Mouse (Mus musculus) embryonic facial prominence, embryonic 10.5 days (tissue): ENCODE measurements around the gene Snd1. TPM values are rescaled to one million over a fixed set of nuclear protein-coding genes. Genes with fewer than 3 reads are reported as not detected.

Source experiments
- DNase-seq: peaks from one replicate; pipeline ENCODE4 v3.0.0-alpha.2; 2017; ENCODE audit warnings: low spot score
- H3K27ac ChIP-seq: fragments of 300-500 bp; sonication (generic); replicated peaks from 2 replicates; pipeline ENCODE4 v1.5.1; 2016; ENCODE audit warnings: mild to moderate bottlenecking
- H3K27me3 ChIP-seq: fragments of 300-500 bp; sonication (generic); replicated peaks from 2 replicates; pipeline ENCODE4 v1.6.1; 2016; ENCODE audit warnings: low read depth, mild to moderate bottlenecking; ENCODE audit not compliant: poor library complexity, severe bottlenecking
- H3K36me3 ChIP-seq: fragments of 300-500 bp; sonication (generic); replicated peaks from 2 replicates; pipeline ENCODE4 v1.6.1; 2016; ENCODE audit warnings: mild to moderate bottlenecking, moderate library complexity
- H3K4me1 ChIP-seq: fragments of 300-500 bp; sonication (generic); 2 replicates; pipeline ENCODE4 v1.6.1; 2016
- H3K4me3 ChIP-seq: fragments of 300-500 bp; sonication (generic); 2 replicates; pipeline ENCODE4 v1.5.1; 2016; ENCODE audit warnings: mild to moderate bottlenecking, moderate library complexity
- H3K9me3 ChIP-seq: fragments of 300-500 bp; sonication (generic); 2 replicates; pipeline ENCODE4 v1.6.1; 2016; ENCODE audit warnings: mild to moderate bottlenecking
- WGBS: fragments of 180-500 bp; shearing (Covaris S2); methylation state at CpG from one replicate; pipeline ENCODE4 v1.1.7; 2016; 5-methylcytosine and 5-hydroxymethylcytosine counted together
- polyA plus RNA-seq: library from polyadenylated mRNA; unstranded; fragments of >200 nt; fragmentation: Nextera tagmentation; extraction: Ambion mirVana; gene quantifications from 2 replicates; pipeline ENCODE4 v1.2.1, GENCODE M21; 2016

The Snd1 gene
- polyA plus RNA-seq, 1 experiment from 2014 or later, result 119 TPM

GRCm38 (mm10) chr6:28470017-28470602, 4.8 kb upstream of the Snd1 start:
- Histone ChIP-seq H3K4me1 (no peaks in the 10 kb centered on the region), H3K27ac (no peak overlapping the region), H3K36me3 (no peaks in the 10 kb centered on the region), H3K4me3 (no peak overlapping the region), H3K27me3 (no peaks in the 10 kb centered on the region), H3K9me3 (no peaks in the 10 kb centered on the region)
- no peak for DNase-seq
- WGBS, result 67% methylated on average over 4 of the region's 4 CpGs

DNA sequence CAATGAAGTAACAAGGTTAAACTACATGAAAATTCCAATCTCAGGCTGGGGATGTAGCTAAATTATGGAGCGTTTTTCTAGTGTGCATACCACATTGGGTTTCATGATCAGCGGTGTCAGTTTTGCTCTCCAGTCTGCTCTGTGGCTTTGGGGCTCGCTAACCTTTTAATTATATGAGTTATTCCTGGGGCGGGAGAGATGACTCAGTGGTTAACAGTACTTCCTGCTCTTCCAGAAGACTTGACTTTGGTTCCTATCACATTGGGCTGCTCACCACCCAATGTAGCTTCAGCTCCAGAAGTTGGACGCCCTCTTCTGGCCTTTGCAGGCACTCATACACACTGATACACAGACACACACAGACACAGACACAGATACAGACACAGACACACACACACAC, 4.3 kb upstream of the Snd1 start:
- no peaks in the 10 kb centered on the region for H3K9me3 ChIP-seq
- DNase-seq, result no peak
- 80% methylated on average over 5 of the region's 5 CpGs for WGBS
- H3K27me3 ChIP-seq, result no peaks in the 10 kb centered on the region
- no peak overlapping the region for H3K27ac ChIP-seq
- H3K4me1 ChIP-seq, result no peaks in the 10 kb centered on the region
- H3K36me3 ChIP-seq, result no peaks in the 10 kb centered on the region
- no peak overlapping the region for H3K4me3 ChIP-seq

DNA sequence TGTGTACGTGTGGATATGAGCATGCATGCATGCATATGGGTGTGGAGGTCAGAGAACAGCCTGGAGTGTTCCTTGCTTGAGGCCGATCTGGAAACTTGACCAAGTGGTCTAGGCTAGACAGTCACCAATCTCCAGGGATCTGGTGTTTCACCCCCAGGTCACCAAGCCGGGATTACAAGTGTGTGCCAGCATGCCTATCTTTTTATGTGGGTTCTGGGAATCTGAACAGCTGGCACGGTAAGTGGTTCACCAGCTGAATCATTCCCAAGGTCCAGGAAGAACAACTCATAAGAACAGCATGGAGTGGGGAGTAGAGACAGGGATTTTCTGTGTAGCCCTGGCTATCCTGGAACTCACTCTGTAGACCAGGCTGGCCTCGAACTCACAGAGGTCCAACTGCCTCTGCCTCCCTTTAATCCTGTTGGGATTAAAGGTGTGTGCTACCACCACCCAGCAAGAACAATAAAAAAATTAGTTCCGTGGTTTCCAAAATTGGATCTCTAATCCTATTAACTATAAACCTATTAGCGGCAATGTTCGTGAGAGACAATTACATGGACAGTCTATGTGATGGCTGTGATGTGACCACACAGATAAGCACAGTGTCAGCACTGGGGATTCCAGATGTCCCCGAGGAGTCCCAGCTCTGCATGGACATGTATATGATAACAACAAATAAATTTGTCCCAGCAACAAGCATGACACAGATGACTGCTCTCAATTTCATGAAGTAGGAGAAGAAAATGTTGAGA, 3.5 kb upstream of the Snd1 start:
- no peaks in the 10 kb centered on the region for H3K36me3 ChIP-seq
- H3K27ac ChIP-seq, result no peak overlapping the region
- H3K4me1 ChIP-seq, result no peaks in the 10 kb centered on the region
- no peaks in the 10 kb centered on the region for H3K9me3 ChIP-seq
- 88% methylated on average over 9 of the region's 9 CpGs for WGBS
- H3K27me3 ChIP-seq, result no peaks in the 10 kb centered on the region
- H3K4me3 ChIP-seq, result no peak overlapping the region
- no peak for DNase-seq

GRCm38 (mm10) chr6:28474211-28474610, 728 bp upstream of the Snd1 start:
- no peak overlapping the region for H3K27ac ChIP-seq
- 90% methylated on average over 4 of the region's 4 CpGs for WGBS

GRCm38 (mm10) chr6:28479865-28480751, 5.2 kb downstream of the Snd1 start:
- Histone ChIP-seq H3K36me3 (peaks cover 20% of the 10 kb centered on the region), H3K4me3 (peak overlapping the region; percentile 96), H3K27ac (peak overlapping the region; percentile 86), H3K9me3 (no peaks in the 10 kb centered on the region), H3K4me1 (peaks cover 31% of the 10 kb centered on the region), H3K27me3 (no peaks in the 10 kb centered on the region)
- WGBS, result under 1% methylated on average over 68 of the region's 68 CpGs
- DNase-seq, result peak; percentile 98

More at GRCm38 (mm10) chr6:28474211-28474610, 728 bp upstream of the Snd1 start:
- no peaks in the 10 kb centered on the region for H3K27me3 ChIP-seq
- peaks cover 6% of the 10 kb centered on the region; the same call in 1 of the 2 replicates for H3K4me1 ChIP-seq
- no peaks in the 10 kb centered on the region for H3K36me3 ChIP-seq
- no peak for DNase-seq
- H3K9me3 ChIP-seq, result no peaks in the 10 kb centered on the region
- no peak overlapping the region for H3K4me3 ChIP-seq

DNA sequence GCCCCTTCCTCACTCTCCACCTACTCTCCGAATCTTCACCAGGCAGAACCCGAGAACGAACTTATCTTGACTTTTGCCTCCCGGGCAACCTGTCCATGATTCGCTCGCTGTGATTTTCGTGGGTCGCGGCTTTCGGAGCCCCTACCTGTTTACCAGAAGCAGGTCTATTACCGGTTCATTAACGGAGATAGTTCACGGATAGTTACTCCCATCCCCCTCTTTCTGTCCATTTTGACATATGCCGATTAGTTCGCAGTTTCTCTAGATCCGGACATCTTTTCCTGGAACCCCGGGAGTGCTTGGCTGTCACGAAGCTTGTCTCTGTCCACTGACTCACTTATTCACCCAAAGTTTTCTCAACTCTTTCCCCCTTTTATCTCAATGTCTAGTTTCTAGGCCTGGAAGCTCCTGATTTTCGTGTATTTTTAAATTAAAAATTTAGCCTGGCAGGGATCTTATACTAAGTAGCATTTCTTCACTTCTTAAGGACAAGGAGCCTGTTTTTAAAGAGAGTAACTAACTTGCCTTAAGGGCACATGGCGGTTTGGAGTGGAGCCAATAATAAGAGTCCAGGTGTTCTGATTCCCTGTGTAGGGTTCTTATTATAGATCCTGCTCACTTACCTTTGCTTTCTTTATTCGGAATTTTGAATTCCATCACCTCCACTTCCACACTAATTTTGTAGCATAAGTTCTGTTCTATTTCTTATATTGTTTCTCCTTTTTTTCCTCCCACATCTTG, 6.0 kb downstream of the Snd1 start:
- Histone ChIP-seq H3K4me1 (peaks cover 31% of the 10 kb centered on the region), H3K9me3 (no peaks in the 10 kb centered on the region), H3K27ac (peak overlapping the region; percentile 86), H3K36me3 (peaks cover 28% of the 10 kb centered on the region), H3K4me3 (peak overlapping the region; percentile 96), H3K27me3 (no peaks in the 10 kb centered on the region)
- WGBS, result 6% methylated on average over 21 of the region's 21 CpGs
- no peak for DNase-seq

GRCm38 (mm10) chr6:28482711-28483315, 7.9 kb downstream of the Snd1 start:
- H3K4me3 ChIP-seq, result no peak overlapping the region
- H3K27me3 ChIP-seq, result no peaks in the 10 kb centered on the region
- H3K36me3 ChIP-seq, result peaks cover 32% of the 10 kb centered on the region
- H3K9me3 ChIP-seq, result no peaks in the 10 kb centered on the region
- 82% methylated on average over 4 of the region's 4 CpGs for WGBS
- H3K27ac ChIP-seq, result no peak overlapping the region
- H3K4me1 ChIP-seq, result peaks cover 31% of the 10 kb centered on the region
- DNase-seq, result no peak

- WGBS, result 93% methylated on average over 2 of the region's 2 CpGs
- DNase-seq, result no peak
- Histone ChIP-seq H3K9me3 (no peaks in the 10 kb centered on the region), H3K27ac (no peak overlapping the region), H3K4me1 (peaks cover 24% of the 10 kb centered on the region), H3K36me3 (peaks cover 57% of the 10 kb centered on the region), H3K27me3 (no peaks in the 10 kb centered on the region), H3K4me3 (no peak overlapping the region)
Observed at GRCm38 (mm10) chr6:28486008-28486407, 11.1 kb downstream of the Snd1 start.

- Histone ChIP-seq H3K4me3 (no peak overlapping the region), H3K36me3 (peaks cover 61% of the 10 kb centered on the region), H3K4me1 (peaks cover 19% of the 10 kb centered on the region), H3K27me3 (no peaks in the 10 kb centered on the region), H3K27ac (no peak overlapping the region), H3K9me3 (no peaks in the 10 kb centered on the region)
- WGBS, result 72% methylated on average over 2 of the region's 2 CpGs
- DNase-seq, result no peak
Observed at GRCm38 (mm10) chr6:28486471-28486870, 11.5 kb downstream of the Snd1 start.

- Histone ChIP-seq H3K9me3 (no peaks in the 10 kb centered on the region), H3K4me1 (peaks cover 15% of the 10 kb centered on the region), H3K4me3 (no peak overlapping the region), H3K36me3 (peaks cover 61% of the 10 kb centered on the region), H3K27ac (no peak overlapping the region), H3K27me3 (no peaks in the 10 kb centered on the region)
- no peak for DNase-seq
- WGBS, result 91% methylated on average over 7 of the region's 7 CpGs
Observed at GRCm38 (mm10) chr6:28486905-28487304, 12.0 kb downstream of the Snd1 start.

GRCm38 (mm10) chr6:28488204-28488851, 13.4 kb downstream of the Snd1 start:
- Histone ChIP-seq H3K27me3 (no peaks in the 10 kb centered on the region), H3K4me3 (no peak overlapping the region), H3K27ac (no peak overlapping the region), H3K9me3 (no peaks in the 10 kb centered on the region), H3K4me1 (peaks cover 2% of the 10 kb centered on the region; the same call in 1 of the 2 replicates), H3K36me3 (peaks cover 65% of the 10 kb centered on the region)
- no peak for DNase-seq
- 96% methylated on average over 1 of the region's 1 CpGs for WGBS
